Mouse (Mus musculus): ENCODE data around the gene Nckap1l.

DNA sequence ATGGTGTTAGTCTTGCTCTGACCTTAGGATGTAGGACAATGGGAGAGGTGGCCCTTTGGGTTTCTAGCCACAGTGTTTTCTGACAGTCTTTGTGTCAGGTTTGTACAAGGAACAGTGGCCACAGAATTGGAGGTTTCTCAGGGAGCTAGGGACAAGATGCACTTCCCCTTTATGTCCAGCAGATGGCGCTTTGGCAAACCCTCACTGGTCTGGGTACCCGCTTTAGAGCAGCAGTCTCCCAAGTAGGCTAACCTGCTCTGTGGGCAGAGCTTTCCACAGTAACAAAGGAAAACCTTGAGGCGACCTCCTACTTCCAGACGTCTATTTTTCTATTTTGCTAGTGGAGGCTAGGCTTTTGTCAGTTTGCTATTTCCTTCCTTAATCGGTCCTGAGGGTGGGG is 76.8 kb downstream of the Nckap1l start:
- TF ChIP-seq EP300 (IDR thresholded peaks at IDR 0.05) (no peak), CTCF (IDR thresholded peaks at IDR 0.05) (peak; percentile 94)
